Comparison of ENCODE assay signal across 1 mouse cellular context in genomic region chr6:84995418-84995817, GRCm38 (mm10).
TF ChIP-seq lines count a peak whose summit lies in the region.

No protein-coding gene starts in this region.

TF ChIP-seq in MEL, 35 proteins besides CTCF, POLR2A, EP300 and RAD21 (continued from another document):
- TF ChIP-seq MAFK (IDR thresholded peaks at IDR 0.05; ENCODE audit: borderline replicate concordance, low read depth, low read length), result no peak
- no peak for TF ChIP-seq ZNF384 (IDR thresholded peaks at IDR 0.05; ENCODE audit: low read depth, low read length)
- TF ChIP-seq ETS1 (IDR thresholded peaks at IDR 0.05; ENCODE audit: low read depth, low read length), result no peak
- TF ChIP-seq MAZ (IDR thresholded peaks at IDR 0.05; ENCODE audit: low read depth, low read length), result no peak
- TF ChIP-seq HCFC1 (IDR thresholded peaks at IDR 0.05; ENCODE audit: low read depth, low read length), result no peak
- TF ChIP-seq E2F4 (IDR thresholded peaks at IDR 0.05; ENCODE audit: borderline replicate concordance, low read depth, low read length), result no peak
- no peak for TF ChIP-seq TCF12 (IDR thresholded peaks at IDR 0.05; ENCODE audit: low read depth, low read length)
- TF ChIP-seq JUND (IDR thresholded peaks at IDR 0.05; ENCODE audit: low read depth, low read length), result no peak
TF ChIP-seq in MEL: peak in this region for 0.
